Mouse (Mus musculus) ES-E14 (cell line): Measurements from ENCODE around the gene Gm13420.

ENCODE experiments used
- HCFC1 ChIP-seq: IDR thresholded peaks from 2 replicates; pipeline ENCODE4 v1.6.1; 2012; ENCODE audit warnings: low read length, inconsistent platforms, borderline replicate concordance; ENCODE audit not compliant: insufficient read depth
- MAFK ChIP-seq: IDR thresholded peaks from 2 replicates; pipeline ENCODE4 v1.6.1; 2014; ENCODE audit warnings: mild to moderate bottlenecking, low read depth, low read length, inconsistent platforms; ENCODE audit not compliant: insufficient read depth
- ZC3H11A ChIP-seq: IDR thresholded peaks from 2 replicates; pipeline ENCODE4 v1.6.1; 2012; ENCODE audit warnings: low read depth, mild to moderate bottlenecking, inconsistent platforms, low read length, borderline replicate concordance
- ZNF384 ChIP-seq: IDR thresholded peaks from 2 replicates; pipeline ENCODE4 v1.6.1; 2012; ENCODE audit warnings: low read depth, low read length, inconsistent platforms

- TF ChIP-seq HCFC1: no peak
- TF ChIP-seq MAFK: no peak
- TF ChIP-seq ZNF384: peak; percentile 77; the same call in 1 of the 2 replicates
- no peak for TF ChIP-seq ZC3H11A
These were observed 7.2 kb downstream of the Gm13420 start for GRCm38 (mm10) chr2:29744256-29744655.
